Mouse (Mus musculus) intestine, postnatal 0 days (tissue): ENCODE results near the gene Pcnt. TPM values are rescaled to one million over a fixed set of nuclear protein-coding genes. Genes with fewer than 3 reads are reported as not detected.

ENCODE experiments used
- ATAC-seq: fragments of 200-750 bp; cut with Nextera tagmentation; 2 replicates; pipeline ENCODE4 v1.8.0; 2017; ENCODE audit warnings: mild to moderate bottlenecking, moderate TSS enrichment, moderate library complexity
- H3K27ac ChIP-seq: fragments of 300-500 bp; sonication (generic); 2 replicates; pipeline ENCODE4 v1.5.1; 2014; ENCODE audit warnings: mild to moderate bottlenecking, low read depth, low read length, moderate library complexity
- H3K27me3 ChIP-seq: fragments of 300-500 bp; sonication (generic); replicated peaks from 2 replicates; pipeline ENCODE4 v1.6.1; 2014; ENCODE audit warnings: low read length, mixed read lengths; ENCODE audit not compliant: control insufficient read depth, insufficient read depth
- H3K36me3 ChIP-seq: fragments of 300-500 bp; sonication (generic); 2 replicates; pipeline ENCODE4 v1.6.1; 2014; ENCODE audit warnings: mild to moderate bottlenecking, moderate library complexity; ENCODE audit not compliant: control insufficient read depth, insufficient read depth
- H3K4me1 ChIP-seq: fragments of 300-500 bp; sonication (generic); replicated peaks from 2 replicates; pipeline ENCODE4 v1.6.1; 2014; ENCODE audit warnings: antibody characterized with exemption, low read length, mixed read lengths; ENCODE audit not compliant: control insufficient read depth, insufficient read depth
- H3K4me2 ChIP-seq: fragments of 300-500 bp; sonication (generic); replicated peaks from 2 replicates; pipeline ENCODE4 v1.6.1; 2014; ENCODE audit warnings: low read depth, mild to moderate bottlenecking, moderate library complexity
- H3K4me3 ChIP-seq: fragments of 300-500 bp; sonication (generic); 2 replicates; pipeline ENCODE4 v1.5.1; 2014; ENCODE audit warnings: low read depth, low read length
- H3K9ac ChIP-seq: fragments of 300-500 bp; sonication (generic); 2 replicates; pipeline ENCODE4 v1.6.1; 2014; ENCODE audit warnings: mild to moderate bottlenecking, low read depth, low read length
- H3K9me3 ChIP-seq: fragments of 300-500 bp; sonication (generic); 2 replicates; pipeline ENCODE4 v1.6.1; 2016; ENCODE audit warnings: mixed run types; ENCODE audit not compliant: control insufficient read depth
- CTCF ChIP-seq: sonication (generic); IDR thresholded peaks from 2 replicates; pipeline ENCODE4 v1.5.1; 2016; ENCODE audit warnings: low read depth, mild to moderate bottlenecking, control low read depth, antibody characterized with exemption, moderate library complexity
- WGBS: fragments of 180-500 bp; shearing (Covaris S2); extraction: QIAGEN DNeasy Blood & Tissue Kit; methylation state at CpG from one replicate; pipeline ENCODE4 v1.1.7; 2014; 5-methylcytosine and 5-hydroxymethylcytosine counted together
- polyA plus RNA-seq: library from polyadenylated mRNA; unstranded; fragments of >200 nt; fragmentation: Nextera tagmentation; extraction: Ambion mirVana; gene quantifications from 2 replicates; pipeline ENCODE4 v1.2.1, GENCODE M21; 2015

The Pcnt gene
- polyA plus RNA-seq, 1 experiment from 2014 or later, result 6.2 TPM

GRCm38 (mm10) chr10:76351953-76352352 lies 90.6 kb downstream of the Pcnt start:
- no peak overlapping the region for H3K9ac ChIP-seq
- no peak overlapping the region for H3K4me3 ChIP-seq
- no peak overlapping the region for H3K4me2 ChIP-seq
- no peaks in the 10 kb centered on the region for H3K4me1 ChIP-seq
- 73% methylated on average over 7 of the region's 7 CpGs for WGBS
- H3K36me3 ChIP-seq, result peaks cover 71% of the 10 kb centered on the region
- TF ChIP-seq CTCF, result no peak
- no peaks in the 10 kb centered on the region for H3K9me3 ChIP-seq
- ATAC-seq, result no peak
- no peak overlapping the region for H3K27ac ChIP-seq
- H3K27me3 ChIP-seq, result no peaks in the 10 kb centered on the region

- no peaks in the 10 kb centered on the region for H3K27me3 ChIP-seq
- H3K4me3 ChIP-seq, result peak overlapping the region; percentile 93
- peak overlapping the region; percentile 85 for H3K4me2 ChIP-seq
- 0 out of 2 replicates have a peak, but pooled peaks cover 2% of the 10 kb centered on the region for H3K4me1 ChIP-seq
- peak; percentile 27; the same call in 1 of the 2 replicates for ATAC-seq
- peaks cover 20% of the 10 kb centered on the region for H3K36me3 ChIP-seq
- H3K9ac ChIP-seq, result no peak overlapping the region
- no peak overlapping the region for H3K27ac ChIP-seq
- H3K9me3 ChIP-seq, result no peaks in the 10 kb centered on the region
- TF ChIP-seq CTCF, result peak; percentile 75
- 11% methylated on average over 4 of the region's 4 CpGs for whole genome bisulfite sequencing
Measured at GRCm38 (mm10) chr10:76346589-76346988, 96.0 kb downstream of the Pcnt start.

GRCm38 (mm10) chr10:76346043-76346491 lies 96.5 kb downstream of the Pcnt start:
- no peak overlapping the region for H3K9ac ChIP-seq
- peak overlapping the region; percentile 93 for H3K4me3 ChIP-seq
- peak overlapping the region; percentile 85 for H3K4me2 ChIP-seq
- no peak for TF ChIP-seq CTCF
- H3K27ac ChIP-seq, result peak overlapping the region; percentile 24; the same call in 1 of the 2 replicates
- peaks cover 16% of the 10 kb centered on the region for H3K36me3 ChIP-seq
- ATAC-seq, result no peak
- H3K27me3 ChIP-seq, result no peaks in the 10 kb centered on the region
- WGBS, result 4% methylated on average over 8 of the region's 8 CpGs
- 0 out of 2 replicates have a peak, but pooled peaks cover 2% of the 10 kb centered on the region for H3K4me1 ChIP-seq
- no peaks in the 10 kb centered on the region for H3K9me3 ChIP-seq

- Histone ChIP-seq H3K27me3 (no peaks in the 10 kb centered on the region), H3K4me2 (peak overlapping the region; percentile 85), H3K27ac (peak overlapping the region; percentile 75), H3K4me3 (peak overlapping the region; percentile 93), H3K36me3 (peaks cover 10% of the 10 kb centered on the region), H3K9ac (peak overlapping the region; percentile 82), H3K9me3 (no peaks in the 10 kb centered on the region), H3K4me1 (0 out of 2 replicates have a peak, but pooled peaks cover 2% of the 10 kb centered on the region)
- ATAC-seq, result peak; percentile 26
- WGBS, result 3% methylated on average over 12 of the region's 12 CpGs
- TF ChIP-seq CTCF, result no peak
Measured at GRCm38 (mm10) chr10:76345540-76345902, 97.1 kb downstream of the Pcnt start.

DNA sequence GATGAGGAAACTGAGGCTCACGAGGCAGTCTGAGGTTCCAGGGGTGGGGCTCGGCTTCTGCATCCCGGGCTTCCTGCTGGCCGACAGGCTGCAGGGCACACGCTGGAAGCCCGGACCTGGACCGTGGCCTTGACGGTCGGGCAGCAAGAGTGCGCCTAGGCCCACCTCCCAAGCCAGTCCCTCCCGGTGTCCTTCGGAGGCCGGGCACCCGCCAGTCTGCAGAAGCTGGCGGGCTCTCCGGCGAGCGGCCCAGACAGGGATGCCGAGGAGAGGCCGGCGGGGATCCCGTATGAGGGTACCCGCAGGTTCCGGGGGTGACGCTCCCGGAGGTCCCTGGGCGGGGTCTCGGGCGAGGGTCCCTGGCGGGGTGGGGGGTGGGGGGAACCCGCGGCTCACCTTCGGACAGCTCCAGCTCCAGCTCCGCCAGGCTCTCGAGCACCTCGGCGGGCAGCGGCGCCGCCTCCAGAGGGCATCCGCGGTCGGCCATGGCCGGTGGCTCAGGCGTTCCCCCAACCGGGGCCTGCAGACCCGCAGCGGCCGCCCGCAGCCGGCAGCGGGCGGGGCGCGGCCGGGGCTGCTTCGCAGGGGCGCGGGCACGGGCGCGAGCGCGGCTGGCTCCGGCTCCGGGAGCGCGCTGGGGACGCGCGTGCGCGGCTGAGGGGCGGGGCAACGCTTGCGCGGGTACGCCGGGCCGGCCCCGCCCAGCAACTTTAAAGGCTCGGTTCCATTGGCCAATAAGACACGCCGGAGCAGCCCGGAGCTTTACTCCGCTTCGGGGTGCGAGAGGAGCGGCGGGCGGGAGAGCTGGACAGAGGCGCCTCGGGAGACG lies 97.7 kb downstream of the Pcnt start, which contains the start of gene Dip2a:
Gene Dip2a (minus strand): TSS at position 581 of the 829 bp plus-strand sequence.
- Histone ChIP-seq H3K27ac (peak within 1 kb of the TSS; percentile 75), H3K4me2 (peak within 1 kb of the TSS; percentile 85), H3K27me3 (no peaks in the 10 kb centered on the region), H3K36me3 (peaks cover 4% of the 10 kb centered on the region; the same call in 1 of the 2 replicates), H3K4me3 (peak within 1 kb of the TSS; percentile 93), H3K4me1 (0 out of 2 replicates have a peak, but pooled peaks cover 2% of the 10 kb centered on the region), H3K9ac (peak within 1 kb of the TSS; percentile 82), H3K9me3 (no peaks in the 10 kb centered on the region)
- peak; percentile 28 for TF ChIP-seq CTCF
- WGBS, result under 1% methylated on average over 82 of the region's 94 CpGs
- peak; percentile 87 for ATAC-seq

- no peak for ATAC-seq
Measured at GRCm38 (mm10) chr10:76334350-76334749, 108.2 kb downstream of the Pcnt start.

More at GRCm38 (mm10) chr10:76334350-76334749, 108.2 kb downstream of the Pcnt start:
- Histone ChIP-seq H3K4me2 (no peak overlapping the region), H3K36me3 (no peaks in the 10 kb centered on the region), H3K9me3 (no peaks in the 10 kb centered on the region), H3K27me3 (no peaks in the 10 kb centered on the region), H3K4me3 (no peak overlapping the region), H3K27ac (no peak overlapping the region), H3K4me1 (no peaks in the 10 kb centered on the region), H3K9ac (no peak overlapping the region)
- TF ChIP-seq CTCF, result no peak
- 49% methylated on average over 4 of the region's 4 CpGs for WGBS
